Mouse (Mus musculus) layer of hippocampus, postnatal 25 days (tissue): ENCODE results near the gene Dbr1. TPM values are rescaled to one million over a fixed set of nuclear protein-coding genes. Genes with fewer than 3 reads are reported as not detected.
A peak's percentile ranks its signal among the peaks of the same experiment; 100 is the strongest.
"Not testable (repeated sequence)": the region's sequence is repeated elsewhere in the genome, so short reads cannot be mapped to it uniquely, and the experiment has no call there.

Experiments
- DNase-seq, 2 experiments: peaks; one replicate each; pipeline ENCODE4 v3.0.0; 2022; ENCODE audit warnings: mixed read lengths in 2 of 2, low spot score in 1 of 2; ENCODE audit errors: extremely low spot score in 1 of 2
- total RNA-seq, 2 experiments: library from RNA; stranded (reverse); gene quantifications; 2 replicates each; pipeline ENCODE4 v1.2.3; 2021

The Dbr1 gene
- total RNA-seq, result 10 to 100 TPM; 13.5 to 14.3 TPM

GRCm38 (mm10) chr9:99575677-99576480, at the start of gene Dbr1:
Gene Dbr1, plus strand, starts transcription at chr9:99575799.
- DNase-seq, result peak; percentile 83 to 84

- DNase-seq, result no peak
Observed at GRCm38 (mm10) chr9:99531865-99532264, 43.7 kb upstream of the Dbr1 start.

GRCm38 (mm10) chr9:99546259-99546658, 29.3 kb upstream of the Dbr1 start:
- DNase-seq, result no peak

- DNase-seq, result no peak
Observed at GRCm38 (mm10) chr9:99552068-99552467, 23.5 kb upstream of the Dbr1 start.

GRCm38 (mm10) chr9:99553049-99553448, 22.6 kb upstream of the Dbr1 start:
- no peak for DNase-seq

GRCm38 (mm10) chr9:99554052-99554451, 21.5 kb upstream of the Dbr1 start:
- no peak for DNase-seq

GRCm38 (mm10) chr9:99555253-99555652, 20.3 kb upstream of the Dbr1 start:
- DNase-seq, result no peak

GRCm38 (mm10) chr9:99557580-99558300, 17.9 kb upstream of the Dbr1 start:
- DNase-seq, result no peak

GRCm38 (mm10) chr9:99558824-99559556, 16.6 kb upstream of the Dbr1 start:
- DNase-seq, result no peak

GRCm38 (mm10) chr9:99559557-99559904, 16.1 kb upstream of the Dbr1 start:
- no peak for DNase-seq

GRCm38 (mm10) chr9:99560389-99560788, 15.2 kb upstream of the Dbr1 start:
- no peak for DNase-seq

- peak in 1 of 2 experiments; percentile 33 for DNase-seq
Observed at GRCm38 (mm10) chr9:99563714-99564113, 11.9 kb upstream of the Dbr1 start.

GRCm38 (mm10) chr9:99568023-99568346, 7.6 kb upstream of the Dbr1 start:
- no peak for DNase-seq

GRCm38 (mm10) chr9:99568347-99569070, 7.1 kb upstream of the Dbr1 start, which contains the start of gene Armc8:
Gene Armc8, minus strand, starts transcription at chr9:99568899.
- DNase-seq, result peak; percentile 79 to 92

GRCm38 (mm10) chr9:99569071-99569397, 6.6 kb upstream of the Dbr1 start:
- DNase-seq, result no peak

- peak in 1 of 2 experiments; percentile 16 for DNase-seq
Observed at GRCm38 (mm10) chr9:99580655-99581054, 5.1 kb downstream of the Dbr1 start.

GRCm38 (mm10) chr9:99587505-99588202, 12.1 kb downstream of the Dbr1 start:
- peak; percentile 41 to 65 for DNase-seq

- no peak for DNase-seq
Observed at GRCm38 (mm10) chr9:99591144-99591543, 15.5 kb downstream of the Dbr1 start.

- not testable (repeated sequence) for DNase-seq
Observed at GRCm38 (mm10) chr9:99599127-99599526, 23.5 kb downstream of the Dbr1 start.

GRCm38 (mm10) chr9:99603566-99603965, 28.0 kb downstream of the Dbr1 start:
- DNase-seq, result no peak
